Mouse (Mus musculus): ENCODE results near the gene Clrn3. TPM values are rescaled to one million over a fixed set of nuclear protein-coding genes. Genes with fewer than 3 reads are reported as not detected.

Clrn3 gene
- total RNA-seq (2023; ENCODE audit: inconsistent age), result not detected in 4 replicates

GRCm38 (mm10) chr7:135528515-135528914, at the start of gene Clrn3:
Clrn3 (minus strand) TSS chr7:135528654.

GRCm38 (mm10) chr7:135537341-135537901, 9.0 kb upstream of the Clrn3 start, which contains the start of gene Ptpre:
Ptpre (plus strand) TSS chr7:135537481.

Other genes with a start within 250 kb of the Clrn3 start
- gene Foxi2, start 118.3 kb downstream of the Clrn3 start, total RNA-seq (2023; ENCODE audit: inconsistent age), result not detected in 4 replicates
- gene Ptpre, start 8.8 kb upstream of the Clrn3 start, total RNA-seq (2023; ENCODE audit: inconsistent age), result 13.2 to 15.1 TPM (median 14.2 TPM) in 4 replicates
- gene Mki67, start 187.7 kb upstream of the Clrn3 start, total RNA-seq (2023; ENCODE audit: inconsistent age), result 7.1 to 8.4 TPM (median 7.9 TPM) in 4 replicates

Measured in B cell, adult (primary cell).